Mouse (Mus musculus): ENCODE results near the gene Abca1. TPM values are rescaled to one million over a fixed set of nuclear protein-coding genes. Genes with fewer than 3 reads are reported as not detected.
A peak's percentile ranks its signal among the peaks of the same experiment; 100 is the strongest.

The Abca1 gene
- total RNA-seq, 2 experiments from 2014 or later: 13.8 to 18.3 TPM

GRCm38 (mm10) chr4:52999449-52999848 is 160.2 kb downstream of the Abca1 start:
- DNase-seq: peak; percentile 77

- DNase-seq: no peak
These were observed 170.4 kb downstream of the Abca1 start, which contains the start of gene Nipsnap3a for GRCm38 (mm10) chr4:52989248-52989647. TSS of gene Nipsnap3a (plus strand) at chr4:52989272.

- no peak for DNase-seq
These were observed 173.4 kb downstream of the Abca1 start for GRCm38 (mm10) chr4:52986266-52986665.

GRCm38 (mm10) chr4:52985216-52985615 is 174.5 kb downstream of the Abca1 start:
- no peak for DNase-seq

Other genes with a start within 250 kb of the Abca1 start
- gene Olfr272, start 240.7 kb downstream of the Abca1 start, total RNA-seq (2021): not detected
- gene Olfr270, start 195.3 kb downstream of the Abca1 start, total RNA-seq (2021): not detected
- not detected for gene Nipsnap3a, start 170.6 kb downstream of the Abca1 start, total RNA-seq (2021)
- 10 to 100 TPM in 1 of 2 experiments, 1 to 10 TPM in 1; 9.6 to 11.6 TPM for gene Nipsnap3b, start 148.0 kb downstream of the Abca1 start, total RNA-seq (2021)